Mouse (Mus musculus) heart, adult 18-20 months (tissue): ENCODE data around the gene Gm44973. TPM values are rescaled to one million over a fixed set of nuclear protein-coding genes. Genes with fewer than 3 reads are reported as not detected.

Experiments used
- DNase-seq, 2 experiments: peaks; one replicate each; pipeline ENCODE4 v3.0.0; 2021 to 2022; ENCODE audit warnings: mixed read lengths in 1 of 2
- total RNA-seq, 2 experiments: library from RNA; stranded (reverse); gene quantifications; 2 replicates each; pipeline ENCODE4 v1.2.3; 2021

Gene Gm44973
- total RNA-seq, 2 experiments from 2014 or later: not detected

DNA sequence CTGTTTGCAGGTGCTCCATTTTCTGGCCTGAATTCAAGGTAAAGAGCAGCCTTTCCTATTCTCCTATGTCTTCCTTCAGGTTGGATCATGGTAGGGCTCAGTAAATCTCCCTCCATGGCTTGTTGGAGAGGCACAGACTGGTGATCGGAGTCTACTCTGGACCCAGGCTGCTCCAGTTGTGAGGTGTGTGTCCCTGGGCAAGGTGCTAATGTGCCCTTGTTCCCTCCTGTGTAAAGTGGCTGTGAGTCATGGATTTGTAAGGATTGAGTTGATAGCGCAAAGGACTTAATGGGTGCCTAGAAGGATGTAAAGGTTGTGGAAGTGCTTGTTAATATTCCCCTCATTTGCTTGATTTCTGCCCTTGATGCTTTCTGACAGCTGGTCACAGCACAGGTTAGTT lies 66.6 kb downstream of the Gm44973 start:
- no peak for DNase-seq

Other genes with a start within 250 kb of the Gm44973 start
- gene Fam71e2, start 244.2 kb upstream of the Gm44973 start, total RNA-seq: not detected
- not detected for gene Il11, start 232.6 kb upstream of the Gm44973 start, total RNA-seq
- not detected for gene Tmem190, start 232.6 kb upstream of the Gm44973 start, total RNA-seq
- 1 to 10 TPM; 2.4 to 5.4 TPM for gene Tmem238, start 225.8 kb upstream of the Gm44973 start, total RNA-seq
- 100 to 1,000 TPM; 468 to 578 TPM for gene Rpl28, start 222.6 kb upstream of the Gm44973 start, total RNA-seq
- gene Ube2s, start 202.9 kb upstream of the Gm44973 start, total RNA-seq: 100 to 1,000 TPM in 1 of 2 experiments, 10 to 100 TPM in 1; 93.4 to 105 TPM
- gene Shisa7, start 170.8 kb upstream of the Gm44973 start, total RNA-seq: not detected
- gene Isoc2b, start 145.2 kb upstream of the Gm44973 start, total RNA-seq: 1 to 10 TPM; 3.5 to 6.3 TPM
- gene Isoc2a, start 138.3 kb upstream of the Gm44973 start, total RNA-seq: 10 to 100 TPM; 55.3 to 57.3 TPM
- not detected for gene Gm36210, start 109.0 kb upstream of the Gm44973 start, total RNA-seq
- gene Zfp628, start 100.3 kb upstream of the Gm44973 start, total RNA-seq: 1 to 10 TPM; 5.3 to 6.4 TPM
- 1 to 10 TPM; 4.2 to 6.1 TPM for gene Nat14, start 93.5 kb upstream of the Gm44973 start, total RNA-seq
- gene Ssc5d, start 89.7 kb upstream of the Gm44973 start, total RNA-seq: 1 to 10 TPM; 2.0 to 2.4 TPM
- 10 to 100 TPM; 25.9 to 30.0 TPM for gene Sbk2, start 51.1 kb upstream of the Gm44973 start, total RNA-seq
- 10 to 100 TPM; 37.3 to 39.0 TPM for gene Sbk3, start 44.3 kb upstream of the Gm44973 start, total RNA-seq
- 10 to 100 TPM; 11.0 to 12.6 TPM for gene Zfp579, start 19.3 kb upstream of the Gm44973 start, total RNA-seq
- gene Zfp524, start 1.1 kb upstream of the Gm44973 start, total RNA-seq: 10 to 100 TPM in 1 of 2 experiments, 1 to 10 TPM in 1; 9.2 to 11.8 TPM
- gene Fiz1, start 799 bp upstream of the Gm44973 start, total RNA-seq: 10 to 100 TPM; 16.2 to 17.0 TPM
- gene Zfp865, start 4.9 kb downstream of the Gm44973 start, total RNA-seq: 10 to 100 TPM; 11.5 to 14.0 TPM
- under 1 TPM in 1 of 2 experiments, not detected in 1; 0.20 TPM for gene Ccdc106, start 5.1 kb downstream of the Gm44973 start, total RNA-seq
- gene 4632433K11Rik, start 18.6 kb downstream of the Gm44973 start, total RNA-seq: not detected
- gene Zfp784, start 22.9 kb downstream of the Gm44973 start, total RNA-seq: 1 to 10 TPM; 5.1 to 5.5 TPM
- gene Zfp580, start 36.0 kb downstream of the Gm44973 start, total RNA-seq: 1 to 10 TPM; 4.2 TPM
- gene U2af2, start 46.6 kb downstream of the Gm44973 start, total RNA-seq: 10 to 100 TPM; 67.1 to 68.1 TPM
- 100 to 1,000 TPM; 183 to 191 TPM for gene Epn1, start 64.7 kb downstream of the Gm44973 start, total RNA-seq
- gene Rfpl4, start 101.5 kb downstream of the Gm44973 start, total RNA-seq: not detected
- gene Rasl2-9, start 110.5 kb downstream of the Gm44973 start, total RNA-seq: 1 to 10 TPM; 7.5 to 8.3 TPM
- gene Vmn1r55, start 134.2 kb downstream of the Gm44973 start, total RNA-seq: not detected
- gene Vmn1r56, start 181.3 kb downstream of the Gm44973 start, total RNA-seq: not detected
- not detected for gene Vmn1r57, start 203.0 kb downstream of the Gm44973 start, total RNA-seq